Mouse (Mus musculus) layer of hippocampus, adult 9-11 months (tissue): ENCODE measurements at regions not wholly inside any gene's neighbourhood (a gene's known extent, or its start where the extent isn't known, plus 50 kb on each side); places are given as distances from the start of the nearest gene placed in this dataset.

Experiments
- DNase-seq: peaks from one replicate; pipeline ENCODE4 v3.0.0; 2022

DNA sequence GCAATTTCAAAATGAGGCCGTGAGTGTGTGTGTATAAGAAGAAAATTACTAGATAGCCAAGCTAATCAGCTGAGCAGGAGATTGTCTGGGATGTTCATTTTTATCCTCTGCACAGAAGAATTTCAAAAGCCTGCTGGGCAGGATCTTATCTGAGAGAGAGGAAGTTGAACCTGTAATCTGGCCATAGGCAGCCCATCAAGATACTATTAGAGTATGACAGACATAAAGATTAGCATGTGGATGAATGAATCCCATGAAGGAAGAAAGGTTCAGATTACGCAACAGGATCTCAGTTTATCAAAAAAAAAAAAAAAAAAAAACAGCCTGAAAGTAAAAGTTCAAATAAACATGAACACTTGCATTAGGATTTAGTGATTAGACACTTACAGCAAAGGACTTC lies 317.3 kb upstream of the C030005K15Rik start:
- no peak for DNase-seq

DNA sequence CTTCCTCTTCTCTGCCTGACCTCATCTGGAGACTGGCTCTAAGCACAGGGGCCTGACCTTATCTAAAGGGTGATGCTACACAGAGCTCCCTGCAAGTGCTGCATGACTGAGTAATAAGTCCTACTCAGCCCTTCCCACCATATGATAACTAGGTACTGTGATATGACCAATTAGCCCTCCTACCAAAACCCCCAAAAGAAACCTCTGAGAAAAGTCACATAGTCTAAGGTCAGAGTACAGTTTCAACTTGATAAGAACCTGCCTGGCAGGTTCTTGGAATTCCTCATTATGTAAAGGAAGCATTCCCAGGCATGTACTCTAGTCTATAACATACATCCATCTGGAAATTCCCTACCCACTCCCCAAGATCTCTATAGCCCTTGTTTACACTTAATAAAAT lies 318.0 kb upstream of the C030005K15Rik start:
- no peak for DNase-seq

DNA sequence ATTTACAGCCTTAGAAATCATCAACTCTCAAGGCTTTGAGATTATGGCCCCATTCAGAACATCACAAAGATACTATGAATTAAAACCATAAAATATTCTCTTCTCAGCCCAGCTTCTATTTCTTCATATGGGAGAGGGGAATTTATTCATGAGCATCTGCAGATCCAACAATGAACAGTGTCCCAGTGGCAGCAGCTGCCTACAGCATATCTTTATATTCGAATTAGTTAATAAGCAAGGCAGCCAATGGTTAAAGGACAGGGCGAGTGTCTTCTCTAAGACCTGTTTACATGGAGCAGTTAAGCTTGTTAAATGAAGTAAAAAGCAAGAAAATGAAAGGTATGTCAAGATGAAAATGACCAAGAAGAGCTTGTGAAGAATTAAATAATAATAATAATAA lies 346.9 kb upstream of the C030005K15Rik start:
- no peak for DNase-seq

DNA sequence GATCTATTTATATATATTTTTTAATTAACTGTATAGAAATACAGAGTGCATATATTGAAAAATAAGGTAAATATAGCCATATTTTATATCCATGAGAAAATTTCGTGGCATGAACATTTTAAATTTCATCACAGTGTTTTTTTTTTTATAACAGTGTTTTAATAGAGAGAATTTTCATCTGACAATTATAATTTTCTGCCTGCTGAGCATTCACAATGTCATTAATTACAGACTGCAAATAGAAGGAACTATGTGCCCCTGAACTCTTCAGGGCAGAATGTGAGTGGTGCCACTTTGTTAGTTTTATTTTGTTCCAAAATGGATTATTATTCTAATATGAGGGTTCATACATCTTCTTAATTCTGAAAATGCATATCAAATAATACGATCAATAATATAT lies 358.3 kb upstream of the C030005K15Rik start:
- no peak for DNase-seq

DNA sequence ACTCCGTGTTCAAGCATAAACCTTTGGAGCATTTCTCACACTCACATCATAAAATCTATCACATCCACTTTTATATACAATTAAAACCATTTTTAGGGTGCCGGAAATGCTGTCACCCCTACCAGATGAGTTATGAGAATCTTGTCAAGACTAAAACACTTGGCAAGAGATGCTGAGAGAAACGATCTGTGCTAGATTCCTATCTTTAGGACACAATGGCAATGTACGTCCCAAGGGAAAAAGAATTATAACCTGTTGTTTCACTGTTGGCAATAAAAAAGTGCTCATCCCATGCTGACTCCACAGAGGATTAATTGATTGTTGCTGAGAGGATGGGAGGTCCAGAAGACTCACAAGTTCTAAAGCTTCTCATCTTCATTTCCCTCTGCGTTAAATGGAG lies 389.7 kb upstream of the C030005K15Rik start:
- DNase-seq, result no peak

DNA sequence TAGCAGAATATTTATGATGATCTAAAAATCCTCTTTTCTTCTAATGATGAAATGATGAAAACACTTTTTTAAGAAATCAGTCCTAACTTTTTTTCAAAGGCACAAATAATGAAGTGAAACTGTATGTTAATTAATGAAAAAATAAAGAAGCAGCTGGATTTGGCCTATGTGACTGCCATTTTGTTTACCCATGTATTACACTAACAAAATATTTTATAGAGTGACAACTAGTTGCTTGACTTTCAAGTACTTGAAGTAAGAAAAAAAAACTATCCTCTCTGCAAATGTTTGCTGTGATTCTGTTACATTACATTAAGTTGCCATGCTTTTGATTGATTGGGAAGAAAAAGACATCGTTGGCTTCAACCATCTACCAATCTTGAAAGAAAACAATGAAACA lies 399.2 kb upstream of the C030005K15Rik start:
- DNase-seq, result no peak

DNA sequence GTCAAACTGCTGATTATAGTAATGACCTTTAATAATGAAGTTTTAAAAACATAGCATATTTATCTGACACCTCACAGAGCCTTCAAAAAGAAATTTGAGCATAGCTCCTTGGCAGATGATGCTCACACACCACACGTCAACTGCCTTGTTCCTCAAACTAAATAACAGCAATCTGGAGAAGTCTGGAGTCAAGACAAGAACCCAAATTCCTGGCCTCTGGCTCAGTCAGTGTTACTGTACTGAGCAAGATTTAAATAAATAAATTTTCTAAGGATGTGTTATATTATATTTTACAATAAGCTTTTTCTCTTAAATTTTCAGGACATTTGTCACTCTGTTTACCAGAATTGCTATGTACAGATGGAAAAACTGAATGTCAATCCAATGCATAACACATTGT lies 408.5 kb upstream of the C030005K15Rik start:
- DNase-seq, result peak; percentile 16

DNA sequence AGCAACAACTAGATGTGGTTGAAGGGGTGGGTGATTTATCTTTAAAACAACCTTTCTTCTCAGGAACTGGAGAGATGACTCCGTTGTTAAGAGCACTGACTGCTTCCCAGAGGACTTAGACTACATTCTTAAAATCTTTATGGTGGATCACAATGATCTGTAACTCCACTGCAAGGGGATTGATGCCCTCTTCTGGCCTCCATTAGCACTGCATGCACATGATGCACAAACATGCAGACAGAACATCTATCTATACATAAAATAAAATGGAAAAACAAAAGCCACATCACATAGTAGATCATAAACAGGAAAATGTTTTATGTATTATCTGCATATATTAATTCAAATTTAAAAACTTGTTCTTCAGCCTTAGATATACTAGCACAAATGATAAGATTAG lies 419.2 kb upstream of the C030005K15Rik start:
- DNase-seq, result no peak

DNA sequence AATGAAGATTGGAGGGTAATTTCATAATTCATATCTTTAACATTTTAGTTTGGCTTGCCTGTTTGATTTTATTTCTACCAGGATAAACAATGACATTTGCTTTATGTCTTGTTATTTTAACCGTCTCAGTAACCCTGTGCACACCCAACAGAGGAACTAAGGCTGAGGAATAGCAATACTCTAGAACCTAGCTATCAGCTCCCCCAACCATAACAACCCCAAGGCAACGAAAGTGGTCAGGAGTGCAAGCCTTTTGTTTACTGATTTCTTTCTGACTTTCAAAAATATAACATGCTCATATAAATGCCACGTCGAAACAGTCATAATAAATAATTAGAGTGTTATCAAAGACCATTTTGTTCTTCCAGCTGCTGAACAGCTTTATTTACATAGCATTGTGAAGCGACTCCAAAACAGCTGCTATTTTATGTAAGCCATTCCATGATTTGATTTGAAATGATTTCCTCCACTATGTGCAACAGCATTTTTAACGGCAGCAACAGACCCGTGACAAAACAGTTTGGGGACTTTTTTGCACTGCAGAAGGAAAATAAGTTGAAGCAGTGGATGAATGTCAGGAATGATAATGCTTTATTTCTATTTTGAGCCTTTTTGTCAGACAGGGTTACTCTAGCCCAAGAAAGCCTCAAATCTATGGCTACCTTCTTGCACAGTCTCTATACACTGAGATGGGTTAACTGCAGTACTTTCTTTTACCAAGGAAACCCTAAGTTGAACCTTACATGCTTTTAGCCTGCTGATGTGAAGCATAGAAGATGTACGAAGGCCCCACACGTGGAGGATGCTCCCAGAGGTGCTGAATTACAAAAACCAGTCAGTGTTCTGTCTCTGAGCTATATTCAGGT lies 420.7 kb upstream of the C030005K15Rik start:
- DNase-seq, result peak; percentile 4

DNA sequence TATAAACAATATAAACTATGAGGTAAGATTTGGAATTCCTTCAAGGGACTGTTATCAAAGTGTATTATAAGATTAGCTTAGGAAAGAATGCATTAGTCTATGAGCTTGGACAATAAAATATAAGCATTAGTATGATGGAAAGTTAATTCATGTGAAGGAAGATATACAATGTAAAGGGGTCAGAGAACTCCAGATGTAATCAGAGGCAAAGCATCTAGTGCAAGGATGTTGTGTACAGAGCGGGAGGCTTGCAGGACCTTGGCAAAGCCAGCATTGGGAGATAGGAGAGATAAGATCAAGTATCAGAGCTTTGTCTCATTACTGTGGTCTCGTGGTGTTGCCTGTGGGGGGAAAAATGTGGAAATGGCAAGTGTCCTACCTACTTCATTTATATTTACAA lies 429.4 kb upstream of the C030005K15Rik start:
- DNase-seq, result no peak

DNA sequence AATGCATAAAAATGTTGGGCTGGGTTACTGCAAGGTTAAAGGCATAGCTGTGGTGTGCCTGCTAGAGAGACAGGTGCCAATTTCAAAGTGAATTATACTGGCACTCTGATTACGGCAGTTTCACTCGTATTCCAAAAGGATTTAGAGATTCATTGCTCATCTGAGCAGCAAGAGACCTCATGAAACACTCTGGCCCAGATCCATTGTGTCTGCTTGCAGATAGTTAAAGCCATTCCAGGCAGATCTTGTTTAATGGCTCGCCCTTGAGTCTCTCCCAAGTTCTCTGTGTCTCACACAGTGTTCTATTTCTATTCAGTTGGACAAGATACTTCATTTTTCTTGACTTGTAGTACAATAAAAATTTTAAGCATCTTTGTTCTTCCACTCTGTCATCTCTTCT lies 459.1 kb upstream of the C030005K15Rik start:
- no peak for DNase-seq

DNA sequence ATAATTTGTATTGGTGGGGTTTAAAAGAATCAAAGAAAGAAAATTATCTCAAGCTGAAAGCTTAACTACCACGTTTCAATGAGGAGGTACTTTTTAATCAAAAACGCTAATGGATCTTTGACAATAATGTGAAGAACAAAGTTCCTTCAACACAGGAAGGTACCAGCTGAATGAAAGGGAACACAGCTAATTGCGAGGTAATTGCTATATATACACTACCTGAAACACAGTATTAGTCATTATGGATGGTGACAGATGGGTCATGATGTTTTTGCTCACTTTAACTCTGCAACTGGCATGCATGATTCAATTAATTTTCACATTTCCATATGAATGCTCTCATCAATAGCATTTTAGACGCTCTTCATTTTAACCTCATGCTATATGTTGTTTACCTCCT lies 470.3 kb upstream of the C030005K15Rik start:
- no peak for DNase-seq

DNA sequence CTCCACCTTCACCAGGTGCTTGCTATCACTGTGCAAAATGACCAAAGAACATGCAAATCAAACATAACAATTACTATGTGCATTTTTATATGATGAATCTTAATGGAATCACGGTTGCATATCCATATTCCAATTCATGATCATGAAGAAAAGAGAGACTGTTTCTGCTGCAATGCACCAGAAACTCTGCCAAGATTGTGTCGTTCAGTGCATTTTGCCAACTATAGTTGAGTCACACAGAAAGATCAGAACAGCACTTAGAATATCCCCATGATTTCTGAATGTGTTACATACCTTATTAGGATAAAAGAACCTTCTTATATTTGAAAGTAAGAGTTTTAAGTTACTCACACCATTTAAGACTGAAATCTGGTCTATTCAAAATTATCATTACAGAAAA lies 483.7 kb upstream of the C030005K15Rik start:
- peak; percentile 16 for DNase-seq

DNA sequence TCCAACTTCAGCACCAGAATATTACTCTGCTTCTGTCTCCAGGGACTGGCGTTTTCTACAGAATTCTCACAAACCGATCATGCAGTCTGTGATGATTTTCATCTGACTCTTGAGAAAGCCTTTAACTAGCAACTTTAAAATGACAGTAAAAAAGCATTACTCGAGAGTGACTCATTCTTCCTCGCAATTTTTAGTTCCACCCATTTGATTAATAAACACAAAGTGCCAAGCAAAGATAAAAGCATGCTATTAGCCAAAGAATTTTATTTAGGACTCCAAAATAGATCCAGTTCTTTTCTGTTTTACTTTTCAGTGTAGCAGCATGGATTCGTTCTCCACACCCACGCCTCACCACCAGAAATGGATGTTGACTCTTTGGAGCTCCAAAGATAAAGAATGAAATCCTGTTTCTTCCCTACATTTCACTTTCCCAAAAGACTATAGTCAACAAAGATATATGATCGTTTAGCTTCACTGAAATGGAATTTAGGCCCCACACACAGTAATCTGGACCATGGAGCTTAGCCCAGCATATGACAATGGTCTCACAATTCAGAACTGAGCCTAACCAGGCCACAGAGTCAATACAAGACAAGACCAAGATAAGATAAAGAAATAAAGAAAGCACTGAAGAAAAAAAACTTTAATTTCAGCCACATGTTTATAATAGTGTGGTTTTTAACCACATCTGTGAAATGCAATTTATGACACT lies 486.5 kb upstream of the C030005K15Rik start:
- DNase-seq, result peak; percentile 37

DNA sequence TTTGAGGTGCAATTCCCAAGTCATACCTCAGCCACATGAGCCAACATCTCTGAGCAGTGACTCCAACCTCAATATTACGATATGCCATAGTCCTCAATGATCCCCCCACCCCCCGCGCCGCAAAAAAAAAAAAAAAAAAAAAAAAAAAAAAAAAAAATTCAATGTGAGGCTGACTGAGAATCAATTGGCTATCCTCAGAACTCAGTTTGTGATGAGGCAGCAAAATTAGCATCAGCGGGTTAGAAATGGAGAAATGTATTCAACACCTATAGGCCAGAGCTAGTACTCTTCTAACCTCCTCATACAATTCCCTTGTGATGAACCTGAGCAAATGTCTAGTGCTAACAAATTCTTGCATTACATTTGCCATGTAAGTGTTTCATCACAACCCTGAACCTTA lies 504.5 kb upstream of the C030005K15Rik start:
- no peak for DNase-seq

DNA sequence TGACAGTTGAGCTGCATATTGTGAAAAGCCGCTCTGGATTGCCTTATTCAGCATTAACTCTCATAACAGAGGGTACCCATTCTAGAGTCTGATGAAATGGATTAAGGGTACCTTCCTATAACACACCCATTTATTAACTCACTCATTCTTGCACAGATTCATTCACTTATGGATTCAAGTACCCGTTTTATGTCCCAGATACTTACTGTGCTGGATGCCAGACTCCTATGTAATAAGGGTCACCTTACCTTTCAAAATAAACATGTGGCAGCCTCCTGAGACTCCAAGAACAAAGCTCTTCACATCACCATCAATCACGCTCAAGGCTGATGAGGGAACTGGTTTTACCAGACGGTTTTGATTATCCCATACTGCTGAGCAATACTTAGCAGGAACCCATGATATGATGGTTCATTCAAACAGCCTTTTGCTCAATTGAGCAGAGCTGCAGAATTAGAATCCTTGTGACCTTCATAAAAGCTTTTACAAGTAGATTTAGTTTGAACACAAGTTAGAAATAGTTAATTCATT lies 505.2 kb upstream of the C030005K15Rik start:
- no peak for DNase-seq

DNA sequence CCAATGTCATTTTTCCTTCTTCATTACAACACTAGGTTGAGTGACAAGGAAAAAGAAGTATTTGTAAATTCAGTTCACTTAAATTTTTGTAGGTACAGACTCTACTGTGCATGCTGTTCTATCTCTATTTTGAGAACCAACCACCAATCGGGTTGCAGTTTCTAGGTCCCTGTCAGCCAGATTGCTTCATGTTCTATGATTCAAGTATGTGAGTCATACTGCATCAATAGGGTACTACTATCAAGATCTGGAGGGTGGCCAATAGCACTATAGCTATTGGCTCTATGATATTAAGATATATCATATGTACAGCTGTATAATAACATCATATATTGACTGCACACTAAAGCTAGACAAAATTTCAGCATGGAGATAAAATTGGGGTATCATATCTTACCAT lies 521.8 kb upstream of the C030005K15Rik start:
- DNase-seq, result no peak

DNA sequence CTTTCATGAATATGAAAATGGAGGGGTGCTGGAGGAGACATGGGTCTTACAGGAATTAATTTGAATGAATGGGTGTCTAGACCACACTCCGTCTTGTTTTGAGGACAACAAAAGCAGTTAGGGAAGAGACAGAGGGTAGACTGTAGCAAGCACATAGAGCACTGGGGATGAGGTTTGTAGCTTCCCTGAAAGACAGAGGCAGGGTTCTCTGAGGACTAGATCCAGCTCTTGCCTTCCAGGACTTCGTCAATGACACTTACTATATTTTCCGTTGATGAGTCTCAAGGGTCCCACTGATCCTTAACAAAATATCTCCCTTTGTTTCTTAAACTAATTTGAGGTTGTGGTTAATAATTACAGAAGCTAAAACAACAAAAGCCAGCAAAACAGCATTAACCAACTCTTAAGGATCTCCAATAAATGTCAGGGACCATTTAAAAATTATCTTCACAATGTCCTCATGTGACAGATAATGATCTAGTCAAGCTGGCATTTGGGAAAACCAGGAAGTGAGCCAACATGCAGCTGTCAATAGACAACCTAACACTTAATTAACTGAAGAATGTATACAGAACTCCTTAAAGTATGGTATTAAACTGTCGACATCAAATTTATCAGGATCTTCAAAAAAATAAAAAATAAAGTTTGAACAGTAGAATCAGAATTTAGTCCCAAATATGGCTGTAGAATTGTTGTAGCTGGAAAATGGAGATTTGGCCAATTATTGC lies 531.6 kb upstream of the C030005K15Rik start:
- no peak for DNase-seq

DNA sequence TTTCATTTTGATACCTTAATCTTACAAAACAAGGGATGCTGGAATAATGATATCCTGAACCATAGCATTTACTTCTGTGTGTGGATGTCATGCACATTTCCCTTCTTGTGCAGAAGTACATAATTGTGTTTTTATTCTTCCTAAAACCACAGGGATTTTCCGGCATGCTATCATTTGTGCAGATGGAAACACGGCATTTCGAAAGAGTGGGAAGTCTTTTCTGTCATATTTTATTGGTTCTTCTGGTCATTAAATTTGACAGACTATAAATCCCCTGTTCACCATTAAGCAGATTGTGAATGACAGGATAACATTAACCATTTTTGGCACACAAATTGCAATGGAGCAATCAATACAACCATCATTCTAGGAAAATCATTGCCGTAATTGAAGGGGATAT lies 532.7 kb upstream of the C030005K15Rik start:
- DNase-seq, result no peak

DNA sequence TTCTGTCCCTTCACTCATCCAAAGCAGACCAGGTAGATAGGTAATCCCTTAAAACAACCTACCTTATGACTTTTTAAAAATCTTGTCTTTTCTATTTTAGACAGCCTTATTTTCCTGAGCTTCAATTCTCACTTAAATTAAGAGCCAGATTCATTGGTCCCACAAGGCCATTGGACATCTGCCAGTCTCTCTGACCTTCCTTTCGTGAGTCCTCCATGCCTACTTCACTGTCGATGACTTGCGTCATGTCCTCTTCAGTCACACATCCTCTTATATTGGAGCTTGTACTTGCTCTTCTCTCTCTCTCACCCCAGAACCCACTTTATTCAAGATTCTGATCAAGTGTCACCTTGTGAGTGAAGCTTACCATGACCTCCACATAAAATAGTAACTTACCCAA lies 542.0 kb upstream of the C030005K15Rik start:
- DNase-seq, result no peak

DNA sequence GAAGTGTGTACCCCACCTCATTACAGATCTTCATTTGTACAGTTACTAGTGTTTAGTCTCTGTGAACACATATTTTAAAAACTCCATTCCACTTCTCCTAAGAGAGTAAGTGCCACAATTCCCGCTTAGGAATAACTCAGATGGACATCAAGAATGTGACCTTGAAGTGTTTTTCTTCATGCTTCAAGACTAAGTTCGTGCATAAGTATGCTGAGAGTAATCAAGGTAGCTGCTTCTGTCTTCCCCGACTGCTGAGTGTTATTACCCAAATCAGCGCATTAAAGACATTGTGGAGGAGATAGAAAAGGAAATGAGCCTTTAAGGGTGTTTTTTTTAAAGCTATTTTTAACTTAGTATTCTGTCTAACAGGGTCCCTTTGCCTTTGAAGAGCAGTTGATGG lies 565.1 kb upstream of the C030005K15Rik start:
- DNase-seq, result no peak

DNA sequence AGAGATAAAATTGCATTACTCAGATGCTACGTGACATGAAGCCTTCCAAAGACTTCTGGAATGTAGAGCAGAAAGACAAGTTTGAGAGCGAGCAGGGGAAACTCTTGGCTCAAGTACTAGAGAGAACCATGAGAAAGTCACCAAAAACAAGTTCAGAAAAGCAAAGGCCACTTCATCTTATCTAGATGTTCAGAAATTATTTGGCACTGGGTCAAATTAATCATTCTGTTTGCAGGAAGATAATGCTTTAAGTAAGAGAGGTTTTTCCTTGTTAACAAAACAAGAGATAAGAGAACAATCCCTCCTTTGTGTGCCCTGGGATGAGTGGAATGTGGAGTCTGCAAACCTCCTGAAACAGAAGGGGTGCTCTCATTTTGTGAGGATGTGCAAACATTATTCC lies 565.6 kb upstream of the C030005K15Rik start:
- DNase-seq, result no peak

DNA sequence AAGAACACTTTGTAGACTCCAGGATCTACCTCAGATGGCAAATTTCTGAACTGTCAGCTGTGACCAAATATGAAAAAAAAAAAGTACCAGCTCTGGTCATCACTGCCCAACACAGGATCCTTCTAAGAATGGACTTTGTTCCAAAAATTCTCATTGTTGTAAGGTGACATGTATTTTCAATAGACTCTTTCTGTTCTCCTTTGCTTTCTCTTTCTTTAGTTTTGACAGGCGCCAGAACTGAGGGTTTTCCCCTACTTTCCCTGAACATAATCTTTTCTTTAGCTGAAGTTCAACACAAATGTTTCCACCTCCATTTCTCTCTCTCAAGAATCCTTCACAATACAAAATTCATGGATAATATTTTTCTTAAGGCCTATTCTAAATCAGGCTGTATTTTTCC lies 579.1 kb upstream of the C030005K15Rik start:
- no peak for DNase-seq

DNA sequence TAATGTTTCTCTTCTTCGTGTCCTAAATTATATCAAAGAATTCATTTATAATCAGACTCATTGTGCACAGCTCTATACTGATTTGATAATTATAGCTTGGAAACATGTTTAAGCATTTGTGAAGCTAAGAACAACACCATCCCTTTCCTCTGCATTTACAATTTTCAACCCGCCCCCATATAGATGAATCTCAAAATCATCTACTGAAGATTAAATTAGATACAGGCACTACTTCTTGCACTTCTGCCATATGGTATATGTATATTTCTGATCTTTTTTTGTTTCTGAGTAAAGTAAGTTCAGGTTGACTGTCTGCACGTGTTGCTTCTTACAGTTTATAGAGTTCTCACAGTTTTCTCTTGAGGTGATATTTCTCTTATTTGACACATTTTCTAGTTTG lies 583.1 kb upstream of the C030005K15Rik start:
- no peak for DNase-seq
